In the genomic region with DNA sequence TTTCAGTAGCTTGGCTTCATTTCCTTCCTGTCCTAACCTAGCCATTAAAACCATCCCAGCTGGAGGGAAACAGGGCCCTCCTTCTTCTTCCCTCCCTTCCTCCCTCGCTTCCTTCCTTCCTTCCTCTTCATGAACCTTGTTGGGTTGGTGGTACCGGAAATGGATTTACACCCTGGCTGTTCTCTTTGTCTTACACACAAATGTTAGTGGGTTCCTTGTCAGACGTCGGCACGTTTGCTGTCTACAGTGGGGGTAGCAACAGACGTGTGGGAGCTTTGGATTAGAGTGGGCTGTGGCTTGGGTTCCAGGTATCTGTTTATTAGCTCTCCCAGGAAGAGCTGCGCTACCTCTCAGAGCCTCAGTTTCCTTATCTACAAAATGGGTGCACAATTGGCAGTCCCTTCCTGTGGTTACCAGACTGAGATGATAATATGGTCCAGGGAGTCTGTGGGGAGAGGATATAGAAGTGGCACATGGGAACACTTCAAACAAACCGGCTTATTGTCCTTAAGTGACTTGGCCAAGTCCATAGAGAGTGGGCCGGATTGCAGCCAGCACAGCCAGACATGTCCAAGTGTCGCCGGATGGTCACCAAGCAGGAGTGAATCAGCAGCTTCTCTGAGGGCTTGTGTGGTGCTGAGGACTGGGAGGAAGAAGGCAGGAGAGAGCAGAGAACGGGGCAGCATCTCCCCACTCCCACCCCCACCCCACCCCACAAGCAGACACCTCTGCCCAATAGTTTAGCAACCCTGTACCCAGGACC, we compare ENCODE assay signal across 11 mouse cellular contexts. TPM values are rescaled to one million over a fixed set of nuclear protein-coding genes. Genes with fewer than 3 reads are reported as not detected.
DNase-seq lines count a peak whose midpoint lies in the region; ATAC-seq and TF ChIP-seq lines count a peak whose summit lies in the region.
"Had no signal": no experiment of that assay in that cellular context is flagged by ENCODE, and none has a peak within 500 bp of the region (broad histone marks: within the 10 kb centered on the region; RNA-seq: fewer than 3 reads in every experiment).

No protein-coding gene starts in this region.

- H3K4me2 ChIP-seq in stomach, embryonic 14.5 days (replicated peaks; ENCODE audit: low read depth, low read length): peak overlapping the region; percentile 56; the same call in 1 of the 2 replicates
- no peak overlapping the region; the same call in 1 of the 2 replicates for H3K4me2 ChIP-seq in stomach, postnatal 0 days (replicated peaks; ENCODE audit: low read depth)
- peak overlapping the region; percentile 51 for H3K4me2 ChIP-seq in limb, embryonic 14.5 days (replicated peaks; ENCODE audit: low read depth, low read length, severe bottlenecking)

- H3K27me3 ChIP-seq in kidney, adult 2 months (replicated peaks; ENCODE audit: control insufficient read depth, insufficient read depth, low read length): no peaks in the 10 kb centered on the region
- no peaks in the 10 kb centered on the region for H3K27me3 ChIP-seq in stomach, embryonic 14.5 days (ENCODE audit: control insufficient read depth, insufficient read depth, low read length)
- H3K27me3 ChIP-seq in stomach, postnatal 0 days (ENCODE audit: control insufficient read depth, insufficient read depth, low read length): no peaks in the 10 kb centered on the region
- no peaks in the 10 kb centered on the region for H3K27me3 ChIP-seq in limb, embryonic 14.5 days (ENCODE audit: control insufficient read depth, insufficient read depth, low read length)

- TF ChIP-seq CTCF in kidney, adult 2 months (conservative IDR thresholded peaks at IDR 0.05; ENCODE audit: insufficient read depth, insufficient read length, low read depth, low read length): no peak
- no peak for TF ChIP-seq CTCF in stomach, postnatal 0 days (IDR thresholded peaks at IDR 0.05; ENCODE audit: low read depth)

- no peak overlapping the region for H3K4me3 ChIP-seq in kidney, adult 2 months (ENCODE audit: insufficient read depth, low read depth, low read length)
- H3K4me3 ChIP-seq in stomach, embryonic 14.5 days (ENCODE audit: low read depth, low read length): no peak overlapping the region
- no peak overlapping the region for H3K4me3 ChIP-seq in stomach, postnatal 0 days (ENCODE audit: low read depth, low read length)
- peak overlapping the region; percentile 30 for H3K4me3 ChIP-seq in limb, embryonic 14.5 days (replicated peaks; ENCODE audit: low read length)

- H3K9me3 ChIP-seq in stomach, embryonic 14.5 days (ENCODE audit: control insufficient read depth, low read depth, low read length): no peaks in the 10 kb centered on the region
- H3K9me3 ChIP-seq in stomach, postnatal 0 days (ENCODE audit: control insufficient read depth, low read length): no peaks in the 10 kb centered on the region
- no peaks in the 10 kb centered on the region for H3K9me3 ChIP-seq in limb, embryonic 14.5 days (ENCODE audit: control insufficient read depth, low read length)
- H3K9me3 ChIP-seq: hindbrain, embryonic 10.5 days had no signal

- no peaks in the 10 kb centered on the region; the same call in 1 of the 2 replicates for H3K36me3 ChIP-seq in kidney, adult 2 months (ENCODE audit: control insufficient read depth, insufficient read depth, low read length)
- no peaks in the 10 kb centered on the region for H3K36me3 ChIP-seq in stomach, embryonic 14.5 days (ENCODE audit: control insufficient read depth, insufficient read depth, low read length)
- H3K36me3 ChIP-seq in stomach, postnatal 0 days (ENCODE audit: control insufficient read depth, insufficient read depth, low read length): no peaks in the 10 kb centered on the region
- H3K36me3 ChIP-seq in limb, embryonic 14.5 days (ENCODE audit: control insufficient read depth, insufficient read depth, low read length): no peaks in the 10 kb centered on the region
- H3K36me3 ChIP-seq: hindbrain, embryonic 10.5 days had no signal

- peak overlapping the region; percentile 74 for H3K27ac ChIP-seq in kidney, adult 2 months (ENCODE audit: insufficient read depth, low read depth, low read length)
- no peak overlapping the region for H3K27ac ChIP-seq in stomach, embryonic 14.5 days (ENCODE audit: low read length)
- no peak overlapping the region for H3K27ac ChIP-seq in stomach, postnatal 0 days (replicated peaks)
- no peak overlapping the region for H3K27ac ChIP-seq in limb, embryonic 14.5 days (replicated peaks; ENCODE audit: low read depth, low read length)

- DNase-seq in kidney, adult 2 months: peak; percentile 30
- DNase-seq in kidney, postnatal 36 days: no peak
- no peak for DNase-seq in stomach, postnatal 0 days (ENCODE audit: low spot score)
- no peak for DNase-seq in limb, embryonic 14.5 days (ENCODE audit: low spot score)
- no peak for DNase-seq in adrenal gland, postnatal 25 days
- no peak for DNase-seq in right cerebral cortex, adult 2 months (ENCODE audit: low spot score in 2 of 2)
- DNase-seq in thymus, postnatal 25 days: no peak
- DNase-seq: thymus, postnatal 14 days had no signal

- H3K9ac ChIP-seq in stomach, embryonic 14.5 days (replicated peaks; ENCODE audit: low read depth, low read length): no peak overlapping the region
- H3K9ac ChIP-seq in stomach, postnatal 0 days (ENCODE audit: low read length): no peak overlapping the region
- H3K9ac ChIP-seq in limb, embryonic 14.5 days (ENCODE audit: low read depth, low read length, severe bottlenecking): no peak overlapping the region
- H3K9ac ChIP-seq: forebrain, postnatal 0 days had no signal

- TF ChIP-seq POLR2A in kidney, adult 2 months (IDR thresholded peaks at IDR 0.05; ENCODE audit: low read depth, low read length): no peak
- no peak for TF ChIP-seq POLR2A in limb, embryonic 14.5 days (IDR thresholded peaks at IDR 0.05; ENCODE audit: borderline replicate concordance, extremely low read depth, insufficient read depth, insufficient read length)

- ATAC-seq in stomach, embryonic 14.5 days (ENCODE audit: insufficient number of reproducible peaks, insufficient read depth, low FRiP score, low read depth): no peak
- ATAC-seq in stomach, postnatal 0 days (ENCODE audit: low FRiP score, low TSS enrichment): no peak
- ATAC-seq in limb, embryonic 14.5 days (ENCODE audit: low FRiP score, low read depth): no peak

- no peak for TF ChIP-seq EP300 in stomach, postnatal 0 days (optimal IDR thresholded peaks at IDR 0.05)

- WGBS in kidney, adult 2 months: 52% methylated on average over 12 of the region's 12 CpGs
- WGBS in stomach, embryonic 14.5 days: 80% methylated on average over 12 of the region's 12 CpGs
- WGBS in stomach, postnatal 0 days: 78% methylated on average over 12 of the region's 12 CpGs
- 75% methylated on average over 12 of the region's 12 CpGs for WGBS in limb, embryonic 14.5 days

- peaks cover 14% of the 10 kb centered on the region; the same call in 1 of the 2 replicates for H3K4me1 ChIP-seq in kidney, adult 2 months (ENCODE audit: control insufficient read depth, insufficient read depth, low read length)
- no peaks in the 10 kb centered on the region for H3K4me1 ChIP-seq in stomach, embryonic 14.5 days (ENCODE audit: control insufficient read depth, insufficient read depth, low read length)
- H3K4me1 ChIP-seq in stomach, postnatal 0 days (replicated peaks; ENCODE audit: control insufficient read depth, insufficient read depth): no peaks in the 10 kb centered on the region
- peaks cover 13% of the 10 kb centered on the region for H3K4me1 ChIP-seq in limb, embryonic 14.5 days (ENCODE audit: control insufficient read depth, insufficient read depth, low read length)

RNA-seq across cellular contexts. Expression of gene Cda, which starts 0.9 kb away (rescaled TPM):
- polyA plus RNA-seq in kidney, adult 2 months (2012; rRNA removed): 394 and 454 TPM in 2 replicates
- 8.3 and 11.5 TPM in 2 replicates for polyA plus RNA-seq in stomach, embryonic 14.5 days (2014; fragmentation: Nextera tagmentation; extraction: Ambion mirVana)
- polyA plus RNA-seq in stomach, postnatal 0 days (2015; fragmentation: Nextera tagmentation; extraction: Ambion mirVana): 12.5 and 15.2 TPM in 2 replicates
- 4.6 and 5.9 TPM in 2 replicates for polyA plus RNA-seq in limb, embryonic 14.5 days (2012; rRNA removed)
- polyA plus RNA-seq in limb, embryonic 14.5 days (2014; fragmentation: Nextera tagmentation; extraction: Ambion mirVana): 6.8 and 7.7 TPM in 2 replicates
- 13.8 and 20.3 TPM in 2 replicates for total RNA-seq in adrenal gland, postnatal 25 days (2021)

RNA-seq across cellular contexts. Expression of gene Fam43b, which starts 27.6 kb away (rescaled TPM):
- not detected in 2 replicates for polyA plus RNA-seq in kidney, adult 2 months (2012; rRNA removed)
- 0.17 and 0.25 TPM in 2 replicates for polyA plus RNA-seq in stomach, embryonic 14.5 days (2014; fragmentation: Nextera tagmentation; extraction: Ambion mirVana)
- polyA plus RNA-seq in stomach, postnatal 0 days (2015; fragmentation: Nextera tagmentation; extraction: Ambion mirVana): 0.07 TPM in 1 of 2 replicates, not detected in the other
- 0.03 TPM in 1 of 2 replicates, not detected in the other for polyA plus RNA-seq in limb, embryonic 14.5 days (2012; rRNA removed)
- 0.07 TPM in 1 of 2 replicates, not detected in the other for polyA plus RNA-seq in limb, embryonic 14.5 days (2014; fragmentation: Nextera tagmentation; extraction: Ambion mirVana)
- total RNA-seq in adrenal gland, postnatal 25 days (2021): 2.9 and 3.1 TPM in 2 replicates
- polyA plus RNA-seq: hindbrain, embryonic 10.5 days had no signal

RNA-seq across cellular contexts. Expression of gene Pink1, which starts 42.6 kb away (rescaled TPM):
- polyA plus RNA-seq in kidney, adult 2 months (2012; rRNA removed): 226 and 272 TPM in 2 replicates
- polyA plus RNA-seq in stomach, embryonic 14.5 days (2014; fragmentation: Nextera tagmentation; extraction: Ambion mirVana): 24.1 and 29.6 TPM in 2 replicates
- 62.1 and 77.1 TPM in 2 replicates for polyA plus RNA-seq in stomach, postnatal 0 days (2015; fragmentation: Nextera tagmentation; extraction: Ambion mirVana)
- 44.0 and 55.3 TPM in 2 replicates for polyA plus RNA-seq in limb, embryonic 14.5 days (2012; rRNA removed)
- polyA plus RNA-seq in limb, embryonic 14.5 days (2014; fragmentation: Nextera tagmentation; extraction: Ambion mirVana): 35.5 and 35.8 TPM in 2 replicates
- total RNA-seq in adrenal gland, postnatal 25 days (2021): 161 and 201 TPM in 2 replicates

Comparison
In these comparisons a context has a peak if more than half of its experiments do, and no peak if none do; other contexts are left out.
1. RNA of gene Cda, which starts 0.9 kb away (polyA plus RNA-seq): 394 to 454 TPM in kidney, adult 2 months; 12.5 to 15.2 TPM in stomach, postnatal 0 days, 8.3 to 11.5 TPM in stomach, embryonic 14.5 days and 4.6 to 7.7 TPM in limb, embryonic 14.5 days; every median in the first group is over 10 times any median in the second.